Mouse (Mus musculus): ENCODE measurements around the gene Frmd4a.

GRCm38 (mm10) chr2:4293726-4294125 lies 276.2 kb downstream of the Frmd4a start:
- TF ChIP-seq CTCF (IDR thresholded peaks at IDR 0.05; ENCODE audit: extremely low read depth, insufficient read length, insufficient replicate concordance, low read depth, low read length) (no peak), POLR2A (IDR thresholded peaks at IDR 0.05; ENCODE audit: low read depth, low read length) (no peak)
